Mouse (Mus musculus) liver, postnatal 0 days (tissue): Measurements from ENCODE around the gene Mapk1ip1l. TPM values are rescaled to one million over a fixed set of nuclear protein-coding genes. Genes with fewer than 3 reads are reported as not detected.
"Not testable (repeated sequence)": the region's sequence is repeated elsewhere in the genome, so short reads cannot be mapped to it uniquely, and the experiment has no call there.

Experiments used
- ATAC-seq: fragments of 200-750 bp; cut with Nextera tagmentation; 2 replicates; pipeline ENCODE4 v1.8.0; 2017; ENCODE audit warnings: mild to moderate bottlenecking, moderate library complexity
- DNase-seq: peaks from one replicate; pipeline ENCODE4 v3.0.0-alpha.2; 2016
- H3K27ac ChIP-seq: fragments of 300-500 bp; sonication (generic); 2 replicates; pipeline ENCODE4 v1.5.1; 2014; ENCODE audit warnings: antibody characterized with exemption, moderate library complexity, mild to moderate bottlenecking, low read depth
- H3K27me3 ChIP-seq: fragments of 300-500 bp; sonication (generic); 2 replicates; pipeline ENCODE4 v1.6.1; 2014; ENCODE audit warnings: low read length, control low read depth, mixed read lengths; ENCODE audit not compliant: insufficient read depth
- H3K36me3 ChIP-seq: fragments of 300-500 bp; sonication (generic); replicated peaks from 2 replicates; pipeline ENCODE4 v1.6.1; 2014; ENCODE audit warnings: mild to moderate bottlenecking, control low read depth, low read length, moderate library complexity, mixed read lengths; ENCODE audit not compliant: insufficient read depth
- H3K4me1 ChIP-seq: fragments of 300-500 bp; sonication (generic); 2 replicates; pipeline ENCODE4 v1.6.1; 2014; ENCODE audit warnings: antibody characterized with exemption, mild to moderate bottlenecking, control low read depth; ENCODE audit not compliant: insufficient read depth
- H3K4me2 ChIP-seq: fragments of 300-500 bp; sonication (generic); 2 replicates; pipeline ENCODE4 v1.6.1; 2014; ENCODE audit warnings: low read depth, mild to moderate bottlenecking, low read length, moderate library complexity, mixed read lengths
- H3K4me3 ChIP-seq: fragments of 300-500 bp; sonication (generic); 2 replicates; pipeline ENCODE4 v1.5.1; 2014; ENCODE audit warnings: low read depth, low read length
- H3K9ac ChIP-seq: fragments of 300-500 bp; sonication (generic); replicated peaks from 2 replicates; pipeline ENCODE4 v1.6.1; 2014; ENCODE audit warnings: mild to moderate bottlenecking, moderate library complexity
- H3K9me3 ChIP-seq: fragments of 300-500 bp; sonication (generic); 2 replicates; pipeline ENCODE4 v1.6.1; 2016; ENCODE audit warnings: mild to moderate bottlenecking, control low read depth, low read length, mixed read lengths
- CTCF ChIP-seq: sonication (generic); IDR thresholded peaks from 2 replicates; pipeline ENCODE4 v1.5.1; 2016; ENCODE audit warnings: antibody characterized with exemption, low read depth
- EP300 ChIP-seq: IDR thresholded peaks from 2 replicates; pipeline ENCODE4 v1.6.1; 2016; ENCODE audit warnings: antibody characterized with exemption, low read depth, mild to moderate bottlenecking
- WGBS: fragments of 180-500 bp; shearing (Covaris S2); extraction: QIAGEN DNeasy Blood & Tissue Kit; methylation state at CpG from one replicate; pipeline ENCODE4 v1.1.7; 2014; ENCODE audit not compliant: insufficient replicate concordance; 5-methylcytosine and 5-hydroxymethylcytosine counted together
- polyA plus RNA-seq: library from polyadenylated mRNA; unstranded; fragments of >200 nt; fragmentation: Nextera tagmentation; extraction: Ambion mirVana; gene quantifications from 2 replicates; pipeline ENCODE4 v1.2.1, GENCODE M21; 2015

Gene Mapk1ip1l
- polyA plus RNA-seq, 1 experiment from 2014 or later: 16.6 TPM

GRCm38 (mm10) chr14:47307669-47308068 is 9.6 kb downstream of the Mapk1ip1l start:
- no peak overlapping the region for H3K4me2 ChIP-seq
- ATAC-seq: 0 out of 2 replicates have a peak, but pooled peaks have one; percentile 13
- WGBS: 63% methylated on average over 3 of the region's 3 CpGs

GRCm38 (mm10) chr14:47309061-47309460 is 11.0 kb downstream of the Mapk1ip1l start:
- WGBS: 90% methylated on average over 1 of the region's 1 CpGs
- DNase-seq: no peak

More at GRCm38 (mm10) chr14:47307669-47308068, 9.6 kb downstream of the Mapk1ip1l start:
- H3K36me3 ChIP-seq: peaks cover 32% of the 10 kb centered on the region
- H3K27ac ChIP-seq: peak overlapping the region; percentile 44; the same call in 1 of the 2 replicates
- TF ChIP-seq EP300 (no peak), CTCF (no peak)
- H3K27me3 ChIP-seq: no peaks in the 10 kb centered on the region
- H3K4me3 ChIP-seq: no peak overlapping the region
- DNase-seq: no peak
- no peaks in the 10 kb centered on the region for H3K9me3 ChIP-seq
- H3K9ac ChIP-seq: no peak overlapping the region
- H3K4me1 ChIP-seq: peaks cover 35% of the 10 kb centered on the region

GRCm38 (mm10) chr14:47310342-47311181 is 12.5 kb downstream of the Mapk1ip1l start:
- Histone ChIP-seq H3K27me3 (no peaks in the 10 kb centered on the region), H3K4me1 (peaks cover 14% of the 10 kb centered on the region), H3K27ac (no peak overlapping the region), H3K36me3 (peaks cover 50% of the 10 kb centered on the region), H3K4me3 (no peak overlapping the region), H3K9me3 (no peaks in the 10 kb centered on the region), H3K9ac (no peak overlapping the region), H3K4me2 (no peak overlapping the region)
- WGBS: 93% methylated on average over 18 of the region's 18 CpGs
- TF ChIP-seq EP300 (no peak), CTCF (no peak)
- ATAC-seq (no peak), DNase-seq (no peak)

More at GRCm38 (mm10) chr14:47309061-47309460, 11.0 kb downstream of the Mapk1ip1l start:
- no peaks in the 10 kb centered on the region for H3K27me3 ChIP-seq
- no peak overlapping the region for H3K4me3 ChIP-seq
- H3K4me1 ChIP-seq: peaks cover 27% of the 10 kb centered on the region
- peaks cover 41% of the 10 kb centered on the region for H3K36me3 ChIP-seq
- H3K27ac ChIP-seq: no peak overlapping the region
- no peak overlapping the region for H3K9ac ChIP-seq
- no peak overlapping the region for H3K4me2 ChIP-seq
- TF ChIP-seq EP300: no peak
- no peak for TF ChIP-seq CTCF
- no peak for ATAC-seq
- no peaks in the 10 kb centered on the region for H3K9me3 ChIP-seq

GRCm38 (mm10) chr14:47319362-47319761 is 21.3 kb downstream of the Mapk1ip1l start:
- H3K4me3 ChIP-seq: no peak overlapping the region
- no peak for TF ChIP-seq EP300
- no peak for TF ChIP-seq CTCF

GRCm38 (mm10) chr14:47321581-47321980 is 23.5 kb downstream of the Mapk1ip1l start:
- not testable (repeated sequence) for H3K4me2 ChIP-seq, H3K4me1 ChIP-seq, H3K9me3 ChIP-seq, H3K4me3 ChIP-seq, H3K27me3 ChIP-seq, H3K9ac ChIP-seq, DNase-seq
- 56% methylated on average over 5 of the region's 8 CpGs for WGBS
- H3K36me3 ChIP-seq: peaks cover 19% of the 10 kb centered on the region
- peak; percentile 61; the same call in 1 of the 2 replicates for TF ChIP-seq EP300
- ATAC-seq: peak; percentile 91
- 0 out of 2 replicates have a peak overlapping the region, but pooled peaks have one; percentile 22 for H3K27ac ChIP-seq

More at GRCm38 (mm10) chr14:47319362-47319761, 21.3 kb downstream of the Mapk1ip1l start:
- H3K9ac ChIP-seq: no peak overlapping the region
- 0 out of 2 replicates have a peak, but pooled peaks cover 2% of the 10 kb centered on the region for H3K4me1 ChIP-seq
- H3K9me3 ChIP-seq: no peaks in the 10 kb centered on the region
- no peak overlapping the region for H3K27ac ChIP-seq
- no peaks in the 10 kb centered on the region for H3K27me3 ChIP-seq
- peaks cover 29% of the 10 kb centered on the region for H3K36me3 ChIP-seq
- no peak for DNase-seq
- no peak for ATAC-seq
- no peak overlapping the region for H3K4me2 ChIP-seq
- WGBS: 73% methylated on average over 5 of the region's 5 CpGs

GRCm38 (mm10) chr14:47325965-47326761 is 28.1 kb downstream of the Mapk1ip1l start:
- Histone ChIP-seq H3K36me3 (no peaks in the 10 kb centered on the region), H3K27ac (no peak overlapping the region), H3K4me3 (no peak overlapping the region), H3K9me3 (no peaks in the 10 kb centered on the region), H3K4me2 (no peak overlapping the region), H3K9ac (no peak overlapping the region), H3K4me1 (no peaks in the 10 kb centered on the region), H3K27me3 (no peaks in the 10 kb centered on the region)
- no peak for TF ChIP-seq EP300
- 83% methylated on average over 9 of the region's 9 CpGs for WGBS
- no peak for ATAC-seq
- no peak for DNase-seq
